Mouse (Mus musculus): Measurements from ENCODE around the gene Gm20929. TPM values are rescaled to one million over a fixed set of nuclear protein-coding genes. Genes with fewer than 3 reads are reported as not detected.

Gene Gm20929
- polyA plus RNA-seq (2017; shearing (Covaris generic)), result not detected

GRCm38 (mm10) chrY:53843649-53844048, at the start of gene Gm20929:
TSS of gene Gm20929 (plus strand) at chrY:53843949.

